Mouse (Mus musculus) hindlimb bud, embryonic 11.5 days (tissue): ENCODE results near the gene Kalrn.

ENCODE experiments used
- DNase-seq: peaks from one replicate; pipeline ENCODE4 v3.0.0-alpha.2; 2012; ENCODE audit warnings: low read depth, low spot score; ENCODE audit errors: extremely low spot score

Kalrn gene

GRCm38 (mm10) chr16:34440994-34441414 lies 132.3 kb downstream of the Kalrn start:
- no peak for DNase-seq

DNA sequence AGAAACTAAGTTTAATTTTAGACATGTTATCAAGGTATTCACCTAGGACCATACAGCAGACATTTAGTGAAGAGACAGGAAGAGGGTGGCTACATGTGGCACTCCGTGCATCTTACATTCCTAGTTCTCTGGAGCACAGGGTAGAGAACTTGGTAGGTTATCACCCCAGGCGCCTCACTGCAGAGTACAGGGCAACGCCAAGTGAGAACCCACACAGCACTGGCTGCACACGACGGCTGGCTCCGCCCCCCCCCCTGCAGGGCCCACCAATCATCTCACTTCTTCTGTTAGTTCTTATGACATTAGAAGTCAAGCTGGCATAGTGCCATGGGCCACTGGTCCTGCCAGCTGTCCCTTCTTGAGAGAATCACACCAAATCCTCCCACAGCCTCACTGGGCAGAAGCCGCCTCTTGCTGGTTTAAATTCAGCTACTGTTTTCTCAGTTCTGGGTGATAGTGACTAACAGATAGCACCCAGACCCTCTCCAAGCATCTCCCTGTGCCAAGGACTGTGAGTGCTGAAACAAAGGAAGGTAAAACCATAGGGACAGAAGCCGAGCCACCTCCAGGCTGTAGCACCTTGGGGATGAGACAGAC lies 133.2 kb downstream of the Kalrn start:
- no peak for DNase-seq

DNA sequence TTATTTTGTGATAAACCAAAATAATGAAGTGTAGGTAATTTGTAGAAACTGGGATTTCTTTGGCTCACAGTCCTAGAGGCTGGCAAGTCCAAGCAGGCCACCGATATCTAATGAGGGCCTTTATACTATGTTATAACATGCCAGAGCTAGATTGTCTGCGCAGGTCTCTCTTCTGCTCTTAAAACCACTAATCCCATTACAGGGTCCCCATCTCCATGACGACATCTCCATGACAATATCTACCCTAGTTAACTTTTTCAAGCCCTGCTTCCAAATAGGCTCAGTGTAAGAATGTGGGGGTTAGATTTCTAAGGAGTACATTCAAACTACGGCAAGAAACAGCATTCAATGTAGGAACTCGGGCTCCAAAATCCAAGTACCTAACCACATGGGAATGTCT lies 143.2 kb downstream of the Kalrn start:
- DNase-seq = no peak

DNA sequence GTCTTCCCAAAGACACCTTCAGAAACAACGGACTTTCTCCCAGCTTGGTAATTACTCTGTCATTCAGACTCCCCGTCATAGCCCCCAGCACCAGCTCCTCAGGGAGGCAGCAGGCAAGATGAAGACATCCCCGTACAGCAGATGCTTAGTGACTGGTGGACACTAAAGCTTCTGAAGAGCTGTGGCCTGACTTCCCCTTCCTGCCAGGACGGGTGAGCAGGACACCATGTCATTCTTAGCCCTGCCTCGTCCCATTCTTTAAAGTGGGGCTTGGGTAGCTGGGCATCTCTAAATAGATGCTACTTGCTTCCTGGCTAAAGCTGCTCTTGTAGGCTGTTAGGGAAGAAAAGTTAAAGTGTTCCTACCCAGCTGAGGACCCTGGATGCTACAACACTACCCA lies 145.7 kb downstream of the Kalrn start:
- DNase-seq = no peak

- peak; percentile 56 for DNase-seq
These were observed 151.9 kb downstream of the Kalrn start for GRCm38 (mm10) chr16:34421473-34421872.

GRCm38 (mm10) chr16:34417966-34418365 lies 155.4 kb downstream of the Kalrn start:
- DNase-seq = no peak

DNA sequence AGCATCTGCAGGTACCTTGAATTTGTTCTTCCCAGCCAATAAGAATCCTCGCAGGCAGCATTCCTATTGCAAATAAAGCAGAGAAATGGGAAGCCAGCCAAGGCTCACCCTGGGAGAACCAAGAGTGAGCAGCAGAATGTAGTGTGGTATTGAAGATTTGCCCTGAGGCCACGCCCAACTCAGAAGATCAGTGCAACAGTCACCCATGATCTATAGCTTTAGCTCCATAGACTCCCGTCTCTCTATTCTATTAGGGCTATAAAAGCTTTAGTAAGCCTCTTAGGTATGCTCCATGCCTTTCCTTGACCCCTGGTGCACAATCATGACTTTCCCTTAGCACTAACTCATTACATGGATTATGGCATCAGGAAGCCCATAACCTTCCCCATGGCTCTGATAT lies 155.9 kb downstream of the Kalrn start:
- DNase-seq = no peak

DNA sequence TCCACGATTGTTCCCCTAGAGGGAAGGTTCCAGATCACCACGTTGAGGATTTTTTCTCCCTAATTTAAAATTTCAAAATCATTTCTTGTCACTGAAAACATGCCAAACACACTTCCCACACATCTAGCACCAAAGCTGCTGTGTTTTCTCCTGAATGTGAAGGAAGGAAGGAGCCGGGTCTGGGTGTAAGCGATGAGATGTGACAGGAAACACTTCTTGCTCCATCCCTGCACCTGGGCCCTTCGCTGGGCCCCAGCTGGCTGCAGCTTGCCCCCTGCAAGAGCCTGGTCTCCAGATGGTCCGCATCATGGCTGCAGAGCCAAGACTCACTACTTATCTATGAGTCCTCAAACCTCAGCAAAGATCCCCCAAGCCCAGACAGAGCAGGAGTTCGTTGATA lies 158.8 kb downstream of the Kalrn start:
- DNase-seq = no peak

GRCm38 (mm10) chr16:34413868-34414333 lies 159.4 kb downstream of the Kalrn start:
- no peak for DNase-seq

DNA sequence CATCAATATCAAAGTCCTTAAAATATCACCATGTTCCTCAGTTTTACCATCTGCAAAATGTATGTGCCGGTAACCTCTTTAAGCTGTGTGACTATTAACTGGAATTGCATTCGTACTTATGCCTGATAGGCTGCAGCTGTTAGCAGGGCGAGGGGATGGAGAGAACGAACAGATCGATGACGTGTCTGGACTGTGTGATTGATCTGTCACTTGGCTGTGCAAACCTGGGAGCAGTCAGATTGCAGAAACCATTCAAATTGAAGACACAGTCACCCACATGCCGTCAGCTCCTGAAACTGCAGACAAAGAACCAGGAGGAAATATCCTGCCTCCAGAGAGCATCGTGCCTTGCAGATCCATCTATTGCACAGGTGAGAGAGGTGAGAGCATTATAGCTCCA lies 166.3 kb downstream of the Kalrn start:
- no peak for DNase-seq

DNA sequence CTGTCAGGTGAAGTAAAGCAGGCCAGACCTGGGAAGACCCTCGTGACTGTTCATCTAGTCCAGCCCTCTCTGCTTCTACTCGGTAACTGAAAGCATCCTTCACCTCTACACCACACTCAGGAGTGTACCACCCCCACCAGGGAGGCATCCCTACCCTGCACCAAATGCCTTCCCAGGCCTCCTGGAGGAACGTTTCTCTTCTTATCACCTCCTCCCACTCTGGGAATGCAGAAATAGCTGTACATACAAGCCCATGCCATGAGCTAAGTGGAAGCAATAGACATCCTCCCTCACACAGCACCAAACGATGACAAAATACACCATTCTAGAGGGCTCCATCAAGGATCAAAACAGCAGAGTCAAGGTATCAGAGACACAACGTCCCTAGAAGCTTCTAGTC lies 168.2 kb downstream of the Kalrn start:
- no peak for DNase-seq

DNA sequence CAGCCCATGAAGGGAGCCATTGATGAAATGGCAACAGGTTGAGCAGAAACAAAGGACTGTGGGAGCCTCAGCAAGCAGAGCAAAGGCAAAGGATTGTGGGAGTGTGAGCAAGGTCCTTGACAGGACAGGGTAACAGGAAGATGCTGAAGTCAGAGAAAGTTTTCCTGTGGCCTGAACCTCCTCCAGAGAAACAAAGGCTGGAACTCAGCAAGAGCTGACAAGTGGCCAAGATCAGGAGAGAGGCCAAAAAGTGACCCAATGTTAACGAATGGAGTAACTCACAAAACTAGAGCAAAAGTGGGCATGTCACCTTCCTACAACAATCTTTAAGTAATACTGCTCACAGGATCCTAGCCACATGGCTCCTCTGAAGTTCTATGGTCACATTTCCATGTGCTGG lies 172.1 kb downstream of the Kalrn start:
- no peak for DNase-seq

DNA sequence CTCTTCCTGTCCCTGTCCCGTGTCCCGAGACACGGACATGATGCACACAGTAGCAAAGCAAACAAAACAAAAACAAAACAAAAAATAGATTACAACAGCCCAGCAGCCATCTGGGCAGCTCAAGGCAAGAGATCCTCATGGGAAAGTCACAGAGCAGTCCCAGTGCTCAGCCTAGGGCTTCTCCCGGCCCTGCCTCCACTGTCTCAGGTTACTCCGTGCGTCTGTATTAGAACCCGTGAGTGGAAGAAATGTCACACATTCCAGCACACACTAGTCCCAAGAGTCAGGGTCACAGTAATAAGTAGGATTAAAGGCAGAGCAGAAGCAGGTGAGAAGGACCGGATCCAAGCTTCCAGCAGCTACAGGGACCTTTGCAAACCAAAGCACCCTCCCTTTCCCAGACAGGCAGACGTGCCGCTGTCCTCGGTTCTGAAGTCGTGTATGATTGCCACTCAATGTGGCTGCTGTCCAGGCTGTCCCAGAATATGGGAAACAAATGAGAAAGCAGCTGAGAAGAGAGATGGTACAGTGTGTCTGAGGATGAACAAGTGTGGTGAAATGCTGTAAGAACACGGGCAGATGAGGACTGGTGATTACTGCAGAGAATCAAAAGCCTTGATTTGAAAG lies 173.1 kb downstream of the Kalrn start:
- peak; percentile 49 for DNase-seq

- DNase-seq = no peak
These were observed 178.0 kb downstream of the Kalrn start for GRCm38 (mm10) chr16:34395221-34395811.

- no peak for DNase-seq
These were observed 183.6 kb downstream of the Kalrn start for GRCm38 (mm10) chr16:34389520-34390271.

GRCm38 (mm10) chr16:34388871-34389270 lies 184.5 kb downstream of the Kalrn start:
- DNase-seq = no peak

DNA sequence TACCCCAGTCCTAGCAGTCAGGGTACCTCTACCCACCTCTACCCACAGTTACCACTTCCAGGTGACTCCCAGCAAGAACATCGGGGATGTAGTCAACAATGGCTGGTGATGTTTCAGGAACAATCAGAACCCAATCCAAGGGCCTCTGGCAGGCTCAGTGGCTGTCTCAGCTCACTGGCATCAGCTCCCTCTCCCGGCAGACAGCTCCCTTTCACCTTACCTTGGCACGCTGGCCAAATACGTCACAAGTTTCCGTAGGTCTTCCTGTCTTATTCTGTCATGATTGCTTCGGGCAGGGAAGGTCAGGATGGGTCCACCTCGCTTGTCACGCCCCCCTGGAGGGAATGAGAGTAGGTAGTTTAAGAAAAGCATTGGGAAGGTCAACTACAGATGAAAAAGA lies 188.3 kb downstream of the Kalrn start:
- no peak for DNase-seq

- DNase-seq = no peak
These were observed 190.3 kb downstream of the Kalrn start for GRCm38 (mm10) chr16:34382992-34383391.

DNA sequence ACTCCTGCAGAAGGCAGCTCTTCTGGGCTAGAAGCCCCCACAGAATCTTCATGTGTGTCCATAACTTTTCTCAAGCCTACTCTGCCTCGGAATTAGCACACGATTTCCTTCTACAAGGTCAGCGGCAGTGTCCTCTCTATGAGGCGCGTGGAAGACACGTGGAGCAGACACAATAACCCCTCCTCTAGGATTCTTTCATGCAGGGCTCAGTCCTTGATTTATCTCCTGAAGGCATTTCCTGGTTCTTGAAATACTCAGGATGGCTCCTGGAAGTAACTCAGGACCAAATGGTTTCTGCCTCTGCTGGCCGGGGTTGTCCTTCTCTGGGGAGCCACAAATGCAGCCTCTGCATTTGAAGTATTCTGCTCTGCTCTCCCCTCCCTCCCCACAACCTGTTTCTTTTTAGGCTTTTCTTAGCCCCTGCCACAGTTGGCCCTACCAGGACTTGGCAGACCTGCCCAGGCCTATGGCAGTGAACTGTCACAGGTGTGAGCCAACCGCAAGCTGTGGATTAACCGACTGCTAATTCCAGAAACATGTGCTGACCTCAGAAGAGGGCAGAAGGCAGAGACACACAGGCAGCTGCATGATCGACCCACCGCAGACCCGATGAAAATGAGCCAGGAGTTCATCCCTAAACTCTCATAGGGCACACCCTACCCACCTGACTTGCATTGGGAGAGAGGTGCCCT lies 197.0 kb downstream of the Kalrn start:
- no peak for DNase-seq

GRCm38 (mm10) chr16:34373519-34373918 lies 199.8 kb downstream of the Kalrn start:
- DNase-seq = no peak

- DNase-seq = no peak
These were observed 201.1 kb downstream of the Kalrn start for GRCm38 (mm10) chr16:34372103-34372741.
